Mouse (Mus musculus) frontal cortex, postnatal 10 days (tissue): ENCODE measurements around the gene Pafah2.

Source experiments
- DNase-seq, 2 experiments: peaks; one replicate each; pipeline ENCODE4 v3.0.0; 2022; ENCODE audit warnings: low spot score in 2 of 2, mixed read lengths in 1 of 2

Gene Pafah2

GRCm38 (mm10) chr4:134395977-134396825, at the start of gene Pafah2:
TSS of gene Pafah2 (plus strand) at chr4:134396320.
- DNase-seq = peak; percentile 93 to 95

- no peak for DNase-seq
Observed at GRCm38 (mm10) chr4:134348078-134348477, 48.0 kb upstream of the Pafah2 start.

GRCm38 (mm10) chr4:134348545-134348944, 47.6 kb upstream of the Pafah2 start:
- no peak for DNase-seq

- DNase-seq = no peak
Observed at GRCm38 (mm10) chr4:134349829-134350228, 46.3 kb upstream of the Pafah2 start.

- DNase-seq = no peak
Observed at GRCm38 (mm10) chr4:134350641-134351040, 45.5 kb upstream of the Pafah2 start.

GRCm38 (mm10) chr4:134351329-134352260, 44.5 kb upstream of the Pafah2 start:
- no peak for DNase-seq

- no peak for DNase-seq
Observed at GRCm38 (mm10) chr4:134352261-134352707, 43.8 kb upstream of the Pafah2 start.

- no peak for DNase-seq
Observed at GRCm38 (mm10) chr4:134352929-134353328, 43.2 kb upstream of the Pafah2 start.

- no peak for DNase-seq
Observed at GRCm38 (mm10) chr4:134353527-134354409, 42.4 kb upstream of the Pafah2 start.

GRCm38 (mm10) chr4:134355841-134356452, 40.2 kb upstream of the Pafah2 start:
- no peak for DNase-seq

- peak in 1 of 2 experiments; percentile 74 for DNase-seq
Observed at GRCm38 (mm10) chr4:134356591-134357460, 39.3 kb upstream of the Pafah2 start.

GRCm38 (mm10) chr4:134357461-134357771, 38.7 kb upstream of the Pafah2 start:
- no peak for DNase-seq

- DNase-seq = no peak
Observed at GRCm38 (mm10) chr4:134359649-134360048, 36.5 kb upstream of the Pafah2 start.

- no peak for DNase-seq
Observed at GRCm38 (mm10) chr4:134361215-134361614, 34.9 kb upstream of the Pafah2 start.

GRCm38 (mm10) chr4:134362124-134362523, 34.0 kb upstream of the Pafah2 start:
- no peak for DNase-seq

- no peak for DNase-seq
Observed at GRCm38 (mm10) chr4:134362586-134362985, 33.5 kb upstream of the Pafah2 start.

GRCm38 (mm10) chr4:134365280-134365679, 30.8 kb upstream of the Pafah2 start:
- no peak for DNase-seq

- DNase-seq = peak in 1 of 2 experiments; percentile 58
Observed at GRCm38 (mm10) chr4:134370649-134371221, 25.4 kb upstream of the Pafah2 start.

- no peak for DNase-seq
Observed at GRCm38 (mm10) chr4:134371316-134371855, 24.7 kb upstream of the Pafah2 start.
